8 mouse cellular contexts compared by ENCODE assay signal in genomic region chr7:82056551-82057230, GRCm38 (mm10).
DNase-seq lines count a peak whose midpoint lies in the region; ATAC-seq lines count a peak whose summit lies in the region.

No protein-coding gene starts in this region.

- H3K27ac ChIP-seq in embryonic facial prominence, embryonic 14.5 days (replicated peaks; ENCODE audit: low read depth, low read length): no peak overlapping the region
- H3K27ac ChIP-seq in liver, embryonic 11.5 days (ENCODE audit: low read depth, low read length): no peak overlapping the region; the same call in 1 of the 2 replicates

- H3K9me3 ChIP-seq in embryonic facial prominence, embryonic 14.5 days (ENCODE audit: control insufficient read depth, low read length): no peaks in the 10 kb centered on the region
- H3K9me3 ChIP-seq in liver, embryonic 11.5 days (ENCODE audit: control insufficient read depth, low read length): no peaks in the 10 kb centered on the region

- intact Hi-C loops in heart, postnatal 25 days (cut with DNase I): no loop called here

- H3K4me3 ChIP-seq in embryonic facial prominence, embryonic 14.5 days (ENCODE audit: low read depth, low read length): peak overlapping the region; percentile 23
- no peak overlapping the region for H3K4me3 ChIP-seq in liver, embryonic 11.5 days (ENCODE audit: low read depth, low read length)

- no peaks in the 10 kb centered on the region for H3K27me3 ChIP-seq in embryonic facial prominence, embryonic 14.5 days (replicated peaks; ENCODE audit: control insufficient read depth, insufficient read depth, low read length)
- peaks cover 4% of the 10 kb centered on the region; the same call in 1 of the 2 replicates for H3K27me3 ChIP-seq in liver, embryonic 11.5 days (replicated peaks; ENCODE audit: control insufficient read depth, insufficient read depth, low read length)

- 5% methylated on average over 21 of the region's 21 CpGs for WGBS in embryonic facial prominence, embryonic 14.5 days
- WGBS in liver, embryonic 11.5 days: 11% methylated on average over 21 of the region's 21 CpGs

- no peak for ATAC-seq in embryonic facial prominence, embryonic 14.5 days (ENCODE audit: low read depth)
- ATAC-seq in liver, embryonic 11.5 days (replicated peaks; ENCODE audit: low FRiP score): no peak

- H3K4me2 ChIP-seq in embryonic facial prominence, embryonic 14.5 days (ENCODE audit: low read depth, low read length): peak overlapping the region; percentile 52
- peak overlapping the region; percentile 39 for H3K4me2 ChIP-seq in liver, embryonic 11.5 days

- DNase-seq in cerebellum, postnatal 14 days: peak; percentile 14 to 24
- no peak for DNase-seq in cerebellum, postnatal 36 days
- peak; percentile 56 for DNase-seq in embryonic facial prominence, embryonic 14.5 days (ENCODE audit: low spot score)
- peak; percentile 1 for DNase-seq in heart, postnatal 25 days (ENCODE audit: low spot score)
- DNase-seq in liver, embryonic 11.5 days (ENCODE audit: low spot score): peak; percentile 43
- DNase-seq in ovary, postnatal 10 days (ENCODE audit: low spot score): peak; percentile 2
- DNase-seq in thymus, postnatal 14 days: no peak
- no peak for DNase-seq in layer of hippocampus, adult 9-10 months (ENCODE audit: low spot score)

- H3K9ac ChIP-seq in embryonic facial prominence, embryonic 14.5 days (ENCODE audit: low read depth, low read length): peak overlapping the region; percentile 9; the same call in 1 of the 2 replicates
- no peak overlapping the region for H3K9ac ChIP-seq in liver, embryonic 11.5 days (ENCODE audit: low read depth, low read length)

- H3K36me3 ChIP-seq in embryonic facial prominence, embryonic 14.5 days (ENCODE audit: control insufficient read depth, insufficient read depth, low read length): no peaks in the 10 kb centered on the region
- no peaks in the 10 kb centered on the region for H3K36me3 ChIP-seq in liver, embryonic 11.5 days (ENCODE audit: control insufficient read depth, insufficient read depth, low read length)

- peaks cover 5% of the 10 kb centered on the region; the same call in 1 of the 2 replicates for H3K4me1 ChIP-seq in embryonic facial prominence, embryonic 14.5 days (ENCODE audit: control insufficient read depth, insufficient read depth, low read length)
- H3K4me1 ChIP-seq in liver, embryonic 11.5 days (replicated peaks; ENCODE audit: control insufficient read depth, insufficient read depth, low read length): no peaks in the 10 kb centered on the region

Comparison
In these comparisons a context has a peak if more than half of its experiments do, and no peak if none do; other contexts are left out.
1. DNase-seq: peak in cerebellum, postnatal 14 days (2 of 2), embryonic facial prominence, embryonic 14.5 days (single experiment), heart, postnatal 25 days (single experiment), liver, embryonic 11.5 days (single experiment) and ovary, postnatal 10 days (single experiment); none in cerebellum, postnatal 36 days (0 of 2), thymus, postnatal 14 days (single experiment) and layer of hippocampus, adult 9-10 months (single experiment).